ENCODE assay signal across 23 mouse cellular contexts in genomic region chr13:13786971-13787370, GRCm38 (mm10). TPM values are rescaled to one million over a fixed set of nuclear protein-coding genes. Genes with fewer than 3 reads are reported as not detected.
"Had no signal": no experiment of that assay in that cellular context is flagged by ENCODE, and none has a peak within 500 bp of the region (broad histone marks: within the 10 kb centered on the region; RNA-seq: fewer than 3 reads in every experiment).

No protein-coding gene starts in this region.

- H3K4me3 ChIP-seq: liver, embryonic 13.5 days; liver, embryonic 15.5 days; midbrain, embryonic 10.5 days; midbrain, embryonic 12.5 days; myocyte; neural tube, embryonic 13.5 days; neural tube, embryonic 15.5 days; stomach, embryonic 15.5 days had no signal

- H3K9ac ChIP-seq: liver, embryonic 13.5 days; liver, embryonic 15.5 days; lung, embryonic 14.5 days; midbrain, embryonic 12.5 days; neural tube, embryonic 13.5 days; neural tube, embryonic 15.5 days; stomach, embryonic 15.5 days had no signal

- DNase-seq: liver, embryonic 13.5 days; lung, adult 18-20 months; lung, embryonic 14.5 days; lung, postnatal 10 days; lung, postnatal 4 days; midbrain, embryonic 14.5 days; right cerebral cortex, postnatal 25 days; thymus, adult 2 months; thymus, postnatal 25 days; thymus, postnatal 4 days had no signal

- H3K4me2 ChIP-seq: liver, embryonic 13.5 days; liver, embryonic 15.5 days; lung, embryonic 14.5 days; midbrain, embryonic 12.5 days; neural tube, embryonic 13.5 days; stomach, embryonic 15.5 days had no signal

- H3K9me3 ChIP-seq: liver, embryonic 13.5 days; liver, embryonic 15.5 days; midbrain, embryonic 10.5 days; midbrain, embryonic 12.5 days; neural tube, embryonic 13.5 days; neural tube, embryonic 15.5 days; stomach, embryonic 15.5 days had no signal

- ATAC-seq: midbrain, embryonic 16.5 days had no signal

- H3K27ac ChIP-seq: liver, embryonic 13.5 days; liver, embryonic 15.5 days; midbrain, embryonic 10.5 days; midbrain, embryonic 12.5 days; neural tube, embryonic 13.5 days; neural tube, embryonic 15.5 days; stomach, embryonic 15.5 days; stomach, postnatal 0 days had no signal

- H3K36me3 ChIP-seq: liver, embryonic 13.5 days; liver, embryonic 15.5 days; midbrain, embryonic 10.5 days; midbrain, embryonic 12.5 days; neural tube, embryonic 13.5 days; neural tube, embryonic 15.5 days; stomach, embryonic 15.5 days had no signal

RNA-seq across cellular contexts. Expression of gene Gng4, which starts 3.1 kb away (rescaled TPM):
- total RNA-seq: megakaryocyte, adult 5-6 weeks; megakaryocyte-erythroid progenitor cell, adult 5-6 weeks had no signal
- polyA plus RNA-seq: spleen, adult 2 months; testis, adult 2 months had no signal
